Mouse (Mus musculus) gastrocnemius, postnatal 36 days (tissue): ENCODE results near the gene Cmip. TPM values are rescaled to one million over a fixed set of nuclear protein-coding genes. Genes with fewer than 3 reads are reported as not detected.
A peak's percentile ranks its signal among the peaks of the same experiment; 100 is the strongest.
"Not testable (repeated sequence)": the region's sequence is repeated elsewhere in the genome, so short reads cannot be mapped to it uniquely, and the experiment has no call there.

Source experiments
- DNase-seq, 2 experiments: peaks; one replicate each; pipeline ENCODE4 v3.0.0; 2022
- intact Hi-C: fragments of 180-260 bp; cut with DNase I; formaldehyde crosslinking; loops from one replicate; pipeline ENCODE4 v1.15.1; 2025
- total RNA-seq, 2 experiments: library from RNA; stranded (reverse); gene quantifications; 2 replicates each; pipeline ENCODE4 v1.2.3; 2021

Cmip gene
- total RNA-seq, 2 experiments from 2014 or later: 7.4 to 9.6 TPM

- intact Hi-C loops: no loop called here
- DNase-seq: no peak
Observed at GRCm38 (mm10) chr8:117400820-117401219, 144.0 kb downstream of the Cmip start.

DNA sequence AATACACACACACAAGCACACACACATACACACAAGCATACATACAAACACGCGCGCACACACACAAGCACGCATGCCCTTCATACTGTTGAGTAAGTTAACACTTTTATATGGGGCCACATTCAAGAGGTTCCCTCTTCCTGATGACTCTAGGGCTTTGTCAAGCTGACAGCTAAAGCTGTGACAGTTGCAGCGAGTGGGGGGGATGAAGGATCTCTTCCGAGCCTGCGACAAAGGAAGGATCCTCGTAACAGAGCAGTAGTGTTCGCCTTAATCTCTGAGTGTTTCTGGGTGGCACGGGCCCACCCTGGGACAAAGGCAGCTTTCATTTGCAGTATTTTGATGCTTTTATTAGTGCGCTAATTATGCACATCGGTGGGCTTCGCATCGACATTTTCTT lies 145.0 kb downstream of the Cmip start:
- DNase-seq: no peak
- intact Hi-C loops: no loop called here

DNA sequence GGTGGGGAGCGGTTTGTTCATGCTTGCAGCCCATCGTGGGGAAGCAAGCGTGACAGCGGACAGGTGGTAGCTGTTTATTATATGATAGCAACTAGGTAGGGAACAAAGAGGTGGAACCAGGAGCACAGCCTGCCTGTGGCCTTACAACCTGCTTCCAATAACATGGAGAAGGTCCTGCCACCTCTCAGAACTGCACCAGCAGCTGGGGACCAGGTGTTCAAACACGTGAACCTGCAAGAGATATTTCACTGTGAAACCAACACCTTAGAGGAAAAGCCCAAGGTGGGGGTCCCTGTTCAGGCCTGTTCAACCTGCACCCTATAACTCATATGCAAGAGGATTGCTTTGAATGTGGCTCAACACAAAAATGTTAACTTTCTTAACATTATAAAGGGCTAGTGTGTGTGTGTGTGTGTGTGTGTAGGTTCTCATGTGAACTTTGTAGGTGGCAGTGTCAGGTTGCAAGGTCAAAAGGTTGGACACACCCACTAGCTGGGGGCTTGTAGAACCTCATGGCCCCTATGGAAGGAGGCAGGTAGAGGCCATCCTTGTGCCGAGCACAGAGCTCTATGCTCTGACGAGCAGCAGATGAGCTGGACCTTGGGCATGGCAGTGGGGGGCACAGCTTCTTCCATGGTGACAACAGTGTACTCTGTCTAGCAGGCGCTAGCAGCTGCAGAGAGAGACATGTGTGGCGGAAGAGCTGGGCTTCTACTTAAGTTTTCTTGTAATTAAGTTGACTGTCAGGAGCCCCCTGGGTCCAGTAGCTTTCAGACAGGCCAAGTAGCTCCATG lies 146.2 kb downstream of the Cmip start:
- intact Hi-C loops: no loop called here

GRCm38 (mm10) chr8:117403705-117404476 lies 147.0 kb downstream of the Cmip start:
- intact Hi-C loops: no loop called here
- no peak for DNase-seq

More for the DNA sequence above, 146.2 kb downstream of the Cmip start:
- no peak for DNase-seq

GRCm38 (mm10) chr8:117406081-117406480 lies 149.2 kb downstream of the Cmip start:
- no peak for DNase-seq
- intact Hi-C loops: no loop called here

DNA sequence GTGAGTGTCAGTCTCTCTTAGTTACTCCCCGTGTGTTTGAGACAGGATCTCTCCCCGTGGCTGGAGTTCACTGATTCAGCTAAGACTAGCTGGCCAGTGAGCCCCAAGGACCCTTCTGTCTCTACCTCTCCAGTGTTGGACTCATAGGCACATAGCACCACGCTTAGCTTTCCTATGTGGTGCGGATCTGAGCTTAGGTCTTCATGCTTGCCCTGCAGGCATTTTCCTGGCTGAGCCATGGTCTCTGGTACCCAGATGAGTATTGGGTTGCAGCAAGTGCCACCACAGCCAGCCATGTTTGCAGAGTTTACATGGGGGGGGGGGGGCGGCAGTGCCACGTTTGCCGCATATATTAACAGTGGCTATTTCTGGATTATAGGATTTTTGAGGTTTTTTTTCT lies 151.8 kb downstream of the Cmip start:
- DNase-seq: no peak
- intact Hi-C loops: no loop called here

DNA sequence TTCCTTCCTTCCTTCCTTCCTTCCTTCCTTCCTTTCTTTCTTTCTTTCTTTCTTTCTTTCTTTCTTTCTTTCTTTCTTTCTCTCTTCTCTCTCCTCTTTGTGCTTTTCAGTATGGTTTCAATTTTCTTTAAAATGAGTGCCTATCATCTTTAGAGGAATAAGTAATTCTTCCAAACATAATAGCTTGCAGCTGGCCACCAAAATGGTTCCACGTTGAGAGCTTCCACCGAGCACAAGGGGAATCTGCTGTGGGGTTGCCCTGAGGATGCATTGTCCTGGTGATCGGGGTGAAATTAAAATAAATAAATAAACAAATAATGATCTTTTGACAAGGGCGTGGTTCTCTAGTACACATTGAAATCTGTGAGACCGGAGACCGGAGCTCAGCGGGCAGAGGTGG lies 152.2 kb downstream of the Cmip start:
- intact Hi-C loops: no loop called here
- DNase-seq: no peak

DNA sequence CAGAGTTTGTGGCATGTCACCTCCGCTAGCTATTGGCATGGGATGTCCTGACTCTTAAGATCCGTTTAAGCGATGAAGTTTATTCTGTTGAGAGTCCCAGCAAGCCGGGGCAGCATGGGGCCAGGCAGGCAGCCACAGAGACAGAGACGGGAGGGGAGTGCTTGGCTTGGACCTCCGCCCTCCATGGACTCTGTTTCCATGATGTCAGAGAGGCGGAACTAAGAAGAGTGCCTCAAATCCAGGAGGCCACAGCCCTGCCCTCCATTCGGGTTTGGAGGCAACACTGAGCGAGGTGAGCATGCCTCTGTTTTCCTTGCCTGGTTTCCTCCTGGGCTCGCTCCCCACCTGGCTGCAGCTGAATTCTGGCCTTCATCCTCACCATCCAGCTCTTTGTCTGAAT lies 153.5 kb downstream of the Cmip start:
- DNase-seq: peak; percentile 44 to 55
- intact Hi-C loops: no loop called here

DNA sequence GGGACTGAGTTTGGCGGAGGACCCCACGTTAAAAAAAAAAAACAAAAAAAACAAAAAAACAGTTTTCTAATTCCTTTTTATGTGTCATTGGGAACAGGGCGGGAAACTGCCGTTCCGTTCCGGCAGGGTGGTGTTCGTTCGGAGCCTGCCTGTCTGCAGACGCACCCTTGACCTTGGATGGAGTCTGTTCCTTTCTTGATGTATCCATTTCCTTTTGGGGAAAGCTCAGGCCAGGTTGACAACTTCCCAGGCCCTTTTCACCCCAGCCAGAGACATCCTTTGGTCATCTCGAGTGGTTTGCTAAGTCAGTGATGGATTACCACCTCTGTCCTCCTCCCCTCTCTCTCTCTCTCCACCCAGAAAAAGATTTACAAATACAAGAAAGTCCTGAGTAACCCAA lies 154.0 kb downstream of the Cmip start:
- intact Hi-C loops: no loop called here
- no peak for DNase-seq

DNA sequence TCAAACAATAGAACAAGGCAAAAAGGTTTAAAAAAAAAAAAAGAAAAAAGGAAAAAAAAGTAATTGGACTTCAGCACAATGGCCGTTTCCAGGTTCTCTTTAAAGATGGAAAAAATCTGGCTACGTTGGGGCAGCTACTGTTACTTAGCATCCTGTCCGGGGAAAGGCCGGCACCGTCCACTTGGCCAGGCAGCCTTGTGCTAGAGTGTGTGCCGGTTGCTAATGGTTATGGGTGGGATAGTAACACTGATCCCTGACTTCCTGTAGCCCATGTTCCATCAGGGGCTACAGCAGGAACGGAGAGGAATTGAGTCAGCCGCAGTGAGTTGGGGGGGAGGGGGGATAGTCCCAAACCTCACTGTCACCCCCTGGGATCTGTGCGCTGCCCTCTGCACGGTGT lies 155.4 kb downstream of the Cmip start:
- intact Hi-C loops: no loop called here
- DNase-seq: no peak

- no peak for DNase-seq
- intact Hi-C loops: no loop called here
Observed at GRCm38 (mm10) chr8:117417830-117418229, 161.0 kb downstream of the Cmip start.

- DNase-seq: no peak
Observed at GRCm38 (mm10) chr8:117420841-117421534, 164.1 kb downstream of the Cmip start.

GRCm38 (mm10) chr8:117421838-117422237 lies 165.0 kb downstream of the Cmip start:
- no peak for DNase-seq
- intact Hi-C loops: loop anchor here (5.0 kb wide), 1 partner anchor 40 kb away; no protein-coding TSS in a partner anchor

More at GRCm38 (mm10) chr8:117420841-117421534, 164.1 kb downstream of the Cmip start:
- intact Hi-C loops: loop anchor here (5.0 kb wide), 1 partner anchor 41 kb away; no protein-coding TSS in a partner anchor

DNA sequence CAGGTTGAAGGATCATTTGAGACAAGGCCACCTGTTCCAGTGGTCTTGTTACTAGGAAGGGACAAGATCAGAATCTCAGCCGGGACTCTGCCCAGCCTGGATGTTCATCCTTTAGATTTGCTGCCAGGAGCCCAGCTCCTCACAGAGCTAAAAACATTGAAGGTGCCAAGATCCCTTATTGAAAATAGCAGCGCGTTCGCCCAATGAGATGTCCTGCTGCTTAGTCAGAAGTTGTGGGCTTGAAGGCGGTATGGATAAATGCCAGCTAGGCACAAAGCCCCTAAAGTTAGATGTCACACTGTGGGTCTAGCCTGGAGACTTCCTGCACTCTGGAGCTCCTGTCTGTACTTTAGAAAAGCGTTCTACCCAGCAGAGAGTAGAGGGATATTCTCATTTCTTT lies 165.5 kb downstream of the Cmip start:
- no peak for DNase-seq
- intact Hi-C loops: loop anchor here (5.0 kb wide), 1 partner anchor 40 kb away; no protein-coding TSS in a partner anchor

GRCm38 (mm10) chr8:117423029-117423428 lies 166.2 kb downstream of the Cmip start:
- intact Hi-C loops: loop anchor here (5.0 kb wide), 1 partner anchor 39 kb away; no protein-coding TSS in a partner anchor
- DNase-seq: peak; percentile 78 to 79

DNA sequence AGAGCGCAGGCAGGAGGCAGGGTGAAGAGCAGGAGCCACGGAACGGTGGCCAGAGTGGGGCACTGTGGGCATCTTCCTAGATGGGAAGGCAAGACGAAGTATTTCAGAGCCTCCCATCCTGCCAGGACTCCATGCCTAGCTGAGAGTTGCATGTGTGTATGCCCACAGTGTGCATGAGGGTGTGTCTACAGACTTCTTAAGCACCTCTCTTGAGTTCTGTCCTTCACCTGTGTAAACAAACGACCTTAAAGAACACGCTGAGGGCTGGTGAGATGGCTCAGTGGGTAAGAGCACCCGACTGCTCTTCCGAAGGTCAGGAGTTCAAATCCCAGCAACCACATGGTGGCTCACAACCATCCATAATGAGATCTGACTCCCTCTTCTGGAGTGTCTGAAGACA lies 171.0 kb downstream of the Cmip start:
- DNase-seq, intact Hi-C loops: not testable (repeated sequence)

- intact Hi-C loops: no loop called here
- DNase-seq: no peak
Observed at GRCm38 (mm10) chr8:117428524-117429162, 171.8 kb downstream of the Cmip start.

DNA sequence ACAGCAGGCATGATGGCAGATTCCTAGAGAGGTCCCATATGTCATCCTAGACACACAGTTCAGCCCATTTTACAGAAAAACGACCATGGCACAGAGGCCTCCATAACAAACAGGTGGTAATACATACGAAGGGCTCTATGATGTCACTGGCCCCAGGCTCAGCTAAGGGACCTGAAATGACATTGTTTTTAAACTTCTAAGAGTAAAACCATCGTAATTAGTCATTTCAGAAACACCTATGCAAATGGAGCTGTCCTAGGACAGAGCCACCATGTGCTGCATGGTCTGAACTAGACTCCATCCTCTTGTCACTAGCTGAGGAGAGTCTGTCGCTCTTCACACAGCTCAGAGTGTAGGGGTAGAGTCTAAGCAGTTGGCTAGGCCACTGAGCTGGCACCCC lies 173.8 kb downstream of the Cmip start:
- intact Hi-C loops: no loop called here
- no peak for DNase-seq

DNA sequence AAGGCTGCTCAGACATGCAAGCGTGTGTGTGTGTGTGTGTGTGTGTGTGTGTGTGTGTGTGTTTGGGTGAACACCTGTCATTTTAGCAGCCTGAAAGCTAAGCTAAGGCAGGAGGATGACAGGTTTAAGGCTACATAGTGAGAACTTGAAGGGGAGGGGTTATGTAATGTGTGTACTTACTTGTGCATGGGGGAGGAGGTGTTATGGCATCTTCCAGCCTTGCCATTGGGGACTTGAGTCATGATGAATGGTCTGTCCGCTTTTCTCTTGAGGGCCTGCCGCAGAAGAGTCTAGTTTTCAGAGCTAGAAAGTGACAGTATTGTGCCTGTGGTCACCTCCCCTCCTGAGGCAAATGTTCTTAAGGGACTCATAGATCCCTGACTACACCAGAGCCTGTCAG lies 174.7 kb downstream of the Cmip start:
- intact Hi-C loops: no loop called here
- DNase-seq: no peak

DNA sequence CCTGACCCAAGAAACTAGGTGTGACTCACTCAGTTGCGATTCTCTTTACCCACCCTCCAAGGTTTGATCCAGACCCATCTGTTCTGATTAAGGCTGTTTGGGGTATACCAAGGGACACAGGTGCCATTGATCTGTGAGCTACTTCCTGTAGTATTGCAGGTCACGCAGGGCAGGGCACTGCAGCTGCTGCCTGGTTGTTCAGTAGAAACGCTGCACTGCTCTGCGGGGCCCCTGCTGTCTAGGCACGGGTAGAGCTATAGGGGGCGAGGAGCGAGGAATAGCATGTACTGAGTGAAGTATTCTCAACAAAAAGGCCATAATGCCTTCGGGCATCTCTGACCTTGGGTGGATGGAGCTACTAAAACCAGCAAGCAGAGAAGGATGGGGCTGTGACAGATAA lies 175.2 kb downstream of the Cmip start:
- intact Hi-C loops: no loop called here
- no peak for DNase-seq
